Mouse (Mus musculus) thymus, adult 18-20 months (tissue): ENCODE measurements around the gene Mrgpra9.
A peak's percentile ranks its signal among the peaks of the same experiment; 100 is the strongest.
"Not testable (repeated sequence)": the region's sequence is repeated elsewhere in the genome, so short reads cannot be mapped to it uniquely, and the experiment has no call there.

ENCODE experiments used
- DNase-seq, 2 experiments: peaks; one replicate each; pipeline ENCODE4 v3.0.0; 2022; ENCODE audit warnings: mixed read lengths in 2 of 2

The Mrgpra9 gene

GRCm38 (mm10) chr7:47252770-47253169 is at the start of gene Mrgpra9:
Mrgpra9 (minus strand) TSS chr7:47252848.
- DNase-seq: no peak

- DNase-seq: not testable (repeated sequence)
Measured at GRCm38 (mm10) chr7:47299612-47300011, 47.0 kb upstream of the Mrgpra9 start.

- DNase-seq: not testable (repeated sequence)
Measured at GRCm38 (mm10) chr7:47271547-47271946, 18.9 kb upstream of the Mrgpra9 start.

GRCm38 (mm10) chr7:47244658-47245057 is 8.0 kb downstream of the Mrgpra9 start:
- DNase-seq: peak in 1 of 2 experiments; percentile 11

- no peak for DNase-seq
Measured at GRCm38 (mm10) chr7:47204830-47205229, 47.8 kb downstream of the Mrgpra9 start, which contains the start of gene Mrgpra6. Mrgpra6 (minus strand) TSS chr7:47204920.

- no peak for DNase-seq
Measured at GRCm38 (mm10) chr7:47195271-47195670, 57.4 kb downstream of the Mrgpra9 start.
